ENCODE assay signal across 26 mouse cellular contexts in the genomic region with DNA sequence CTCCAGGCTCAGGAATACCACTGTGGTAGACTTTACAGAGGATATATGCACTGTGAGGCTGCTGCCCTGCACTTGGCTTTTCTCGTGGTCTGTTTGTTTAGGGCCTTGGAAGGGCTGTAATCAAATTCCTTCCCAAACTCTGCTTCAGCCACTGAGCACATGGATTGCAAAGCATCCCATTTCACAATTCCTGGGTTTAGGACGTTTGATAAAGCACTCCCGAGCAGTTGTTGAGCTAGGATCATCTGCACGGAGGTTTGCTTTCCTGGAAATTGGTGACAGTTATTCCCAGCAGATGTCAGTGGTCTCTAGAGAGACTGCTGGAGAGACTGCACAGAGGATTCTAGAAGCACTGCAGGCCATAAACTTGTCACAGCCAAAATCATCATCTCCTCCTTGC.
DNase-seq lines count a peak whose midpoint lies in the region; ATAC-seq and TF ChIP-seq lines count a peak whose summit lies in the region.
"Had no signal": no experiment of that assay in that cellular context is flagged by ENCODE, and none has a peak within 500 bp of the region (broad histone marks: within the 10 kb centered on the region; RNA-seq: fewer than 3 reads in every experiment).

No protein-coding gene starts in this region.

- no peak overlapping the region for H3K4me3 ChIP-seq in kidney, adult 2 months (ENCODE audit: insufficient read depth, low read depth, low read length)
- no peak overlapping the region for H3K4me3 ChIP-seq in kidney, embryonic 16.5 days (ENCODE audit: low read length)
- H3K4me3 ChIP-seq in kidney, embryonic 14.5 days (ENCODE audit: low read length), result no peak overlapping the region
- no peak overlapping the region for H3K4me3 ChIP-seq in midbrain, embryonic 11.5 days (ENCODE audit: low read depth, low read length)
- no peak overlapping the region for H3K4me3 ChIP-seq in midbrain, embryonic 10.5 days
- H3K4me3 ChIP-seq: forebrain, embryonic 10.5 days; forebrain, embryonic 13.5 days; heart, adult 2 months; heart, embryonic 10.5 days; heart, embryonic 13.5 days had no signal

- H3K9ac ChIP-seq in kidney, embryonic 16.5 days (replicated peaks; ENCODE audit: low read length), result no peak overlapping the region
- H3K9ac ChIP-seq in kidney, embryonic 14.5 days (ENCODE audit: low read depth, low read length), result no peak overlapping the region
- H3K9ac ChIP-seq in midbrain, embryonic 11.5 days (ENCODE audit: low read length), result no peak overlapping the region
- H3K9ac ChIP-seq: forebrain, embryonic 13.5 days; heart, embryonic 13.5 days; hindbrain, embryonic 14.5 days had no signal

- 43% methylated on average over 4 of the region's 4 CpGs for WGBS in kidney, adult 2 months
- WGBS in kidney, embryonic 16.5 days, result 26% methylated on average over 4 of the region's 4 CpGs
- 21% methylated on average over 4 of the region's 4 CpGs for whole genome bisulfite sequencing in kidney, embryonic 14.5 days
- 81% methylated on average over 4 of the region's 4 CpGs for WGBS in midbrain, embryonic 11.5 days
- 79% methylated on average over 4 of the region's 4 CpGs for WGBS in midbrain, embryonic 10.5 days

- H3K27ac ChIP-seq in kidney, adult 2 months (ENCODE audit: insufficient read depth, low read depth, low read length), result no peak overlapping the region
- peak overlapping the region; percentile 45; the same call in 1 of the 2 replicates for H3K27ac ChIP-seq in kidney, embryonic 16.5 days (ENCODE audit: low read length)
- H3K27ac ChIP-seq in kidney, embryonic 14.5 days (ENCODE audit: low read depth, low read length), result no peak overlapping the region
- H3K27ac ChIP-seq in midbrain, embryonic 11.5 days (ENCODE audit: low read depth, low read length), result no peak overlapping the region
- no peak overlapping the region for H3K27ac ChIP-seq in midbrain, embryonic 10.5 days (replicated peaks)
- H3K27ac ChIP-seq: forebrain, embryonic 10.5 days; forebrain, embryonic 13.5 days; heart, adult 2 months; heart, embryonic 10.5 days; heart, embryonic 13.5 days; hindbrain, embryonic 14.5 days had no signal

- peak; percentile 14 for DNase-seq in kidney, adult 2 months
- no peak for DNase-seq in kidney, adult 18-20 months
- peak; percentile 82 for DNase-seq in midbrain, embryonic 11.5 days (ENCODE audit: low spot score, missing footprints)
- no peak for DNase-seq in midbrain, embryonic 10.5 days (ENCODE audit: low spot score)
- no peak for DNase-seq in left cerebral cortex, postnatal 36 days (ENCODE audit: low spot score in 2 of 2)
- DNase-seq: adrenal gland, postnatal 10 days; adrenal gland, postnatal 36 days; B cell, adult 2 months; cerebellum, adult 18-20 months; cerebellum, adult 9-10 months; cerebellum, postnatal 14 days; gastrocnemius, postnatal 10 days; gastrocnemius, postnatal 36 days; heart, adult 2 months; heart, postnatal 14 days; heart, postnatal 4 days had no signal

- H3K4me2 ChIP-seq in kidney, embryonic 16.5 days (replicated peaks; ENCODE audit: low read depth, low read length), result no peak overlapping the region
- H3K4me2 ChIP-seq in kidney, embryonic 14.5 days (replicated peaks; ENCODE audit: low read depth, low read length), result no peak overlapping the region
- no peak overlapping the region for H3K4me2 ChIP-seq in midbrain, embryonic 11.5 days
- H3K4me2 ChIP-seq: forebrain, embryonic 13.5 days; heart, embryonic 13.5 days; hindbrain, embryonic 14.5 days had no signal

- H3K9me3 ChIP-seq in kidney, embryonic 16.5 days (ENCODE audit: low read length), result no peaks in the 10 kb centered on the region
- no peaks in the 10 kb centered on the region for H3K9me3 ChIP-seq in kidney, embryonic 14.5 days (ENCODE audit: control insufficient read depth, low read length)
- H3K9me3 ChIP-seq in midbrain, embryonic 11.5 days (ENCODE audit: control insufficient read depth, low read length), result no peaks in the 10 kb centered on the region
- H3K9me3 ChIP-seq in midbrain, embryonic 10.5 days (replicated peaks), result no peaks in the 10 kb centered on the region
- H3K9me3 ChIP-seq: forebrain, embryonic 10.5 days; forebrain, embryonic 13.5 days; heart, embryonic 10.5 days; heart, embryonic 13.5 days had no signal

- no peaks in the 10 kb centered on the region for H3K27me3 ChIP-seq in kidney, adult 2 months (replicated peaks; ENCODE audit: control insufficient read depth, insufficient read depth, low read length)
- no peaks in the 10 kb centered on the region for H3K27me3 ChIP-seq in kidney, embryonic 16.5 days (ENCODE audit: insufficient read depth, low read length)
- H3K27me3 ChIP-seq in kidney, embryonic 14.5 days (ENCODE audit: control insufficient read depth, insufficient read depth, low read length), result no peaks in the 10 kb centered on the region
- H3K27me3 ChIP-seq in midbrain, embryonic 11.5 days (ENCODE audit: control insufficient read depth, insufficient read depth, low read length), result no peaks in the 10 kb centered on the region
- H3K27me3 ChIP-seq in midbrain, embryonic 10.5 days (ENCODE audit: low read depth, poor library complexity, severe bottlenecking), result no peaks in the 10 kb centered on the region
- H3K27me3 ChIP-seq: CH12.LX; forebrain, embryonic 13.5 days; heart, embryonic 13.5 days had no signal

- H3K36me3 ChIP-seq in kidney, adult 2 months (ENCODE audit: control insufficient read depth, insufficient read depth, low read length), result no peaks in the 10 kb centered on the region
- no peaks in the 10 kb centered on the region for H3K36me3 ChIP-seq in kidney, embryonic 16.5 days (ENCODE audit: insufficient read depth, low read length)
- H3K36me3 ChIP-seq in kidney, embryonic 14.5 days (ENCODE audit: control insufficient read depth, insufficient read depth, low read length), result no peaks in the 10 kb centered on the region
- H3K36me3 ChIP-seq in midbrain, embryonic 11.5 days (ENCODE audit: control insufficient read depth, insufficient read depth, low read length), result no peaks in the 10 kb centered on the region
- H3K36me3 ChIP-seq in midbrain, embryonic 10.5 days, result no peaks in the 10 kb centered on the region
- H3K36me3 ChIP-seq: forebrain, embryonic 10.5 days; G1E; heart, embryonic 10.5 days; heart, embryonic 13.5 days had no signal

- no peak for TF ChIP-seq CTCF in kidney, adult 2 months (conservative IDR thresholded peaks at IDR 0.05; ENCODE audit: insufficient read depth, insufficient read length, low read depth, low read length)

- no peak for ATAC-seq in kidney, embryonic 16.5 days (ENCODE audit: low FRiP score, low TSS enrichment)
- no peak for ATAC-seq in kidney, embryonic 14.5 days (ENCODE audit: low FRiP score, low TSS enrichment)
- no peak for ATAC-seq in midbrain, embryonic 11.5 days (ENCODE audit: low FRiP score)
- ATAC-seq: forebrain, embryonic 13.5 days; forebrain, embryonic 16.5 days had no signal

- H3K4me1 ChIP-seq in kidney, adult 2 months (ENCODE audit: control insufficient read depth, insufficient read depth, low read length), result no peaks in the 10 kb centered on the region
- H3K4me1 ChIP-seq in kidney, embryonic 16.5 days (ENCODE audit: insufficient read depth, low read length), result no peaks in the 10 kb centered on the region; the same call in 1 of the 2 replicates
- no peaks in the 10 kb centered on the region for H3K4me1 ChIP-seq in kidney, embryonic 14.5 days (ENCODE audit: control insufficient read depth, insufficient read depth, low read length)
- H3K4me1 ChIP-seq in midbrain, embryonic 11.5 days (ENCODE audit: control insufficient read depth, insufficient read depth, low read length), result no peaks in the 10 kb centered on the region
- H3K4me1 ChIP-seq in midbrain, embryonic 10.5 days, result no peaks in the 10 kb centered on the region
- H3K4me1 ChIP-seq: forebrain, embryonic 10.5 days; forebrain, embryonic 13.5 days; heart, embryonic 10.5 days; heart, embryonic 13.5 days had no signal

- no peak for TF ChIP-seq POLR2A in kidney, adult 2 months (IDR thresholded peaks at IDR 0.05; ENCODE audit: low read depth, low read length)

- intact Hi-C loops in left cerebral cortex, postnatal 36 days (cut with DNase I), result no loop called here

Comparison
In these comparisons a context has a peak if more than half of its experiments do, and no peak if none do; other contexts are left out.
1. DNase-seq: peak in kidney, adult 2 months (single experiment) and midbrain, embryonic 11.5 days (single experiment); none in kidney, adult 18-20 months (single experiment), midbrain, embryonic 10.5 days (single experiment) and left cerebral cortex, postnatal 36 days (0 of 2).